Mouse (Mus musculus) cortical plate, adult 2 months (tissue): ENCODE results near the gene Rnf183.

ENCODE experiments used
- CTCF ChIP-seq: fragments of 200-500 bp; IDR thresholded peaks from 2 replicates; pipeline ENCODE4 v1.5.1; 2011; ENCODE audit warnings: mild to moderate bottlenecking, control low read depth, low read length; ENCODE audit not compliant: insufficient read depth; ENCODE audit errors: extremely low read depth
- POLR2A ChIP-seq: fragments of 200-500 bp; IDR thresholded peaks from 2 replicates; pipeline ENCODE4 v1.6.1; 2011; ENCODE audit warnings: mild to moderate bottlenecking, low read length, control low read depth; ENCODE audit not compliant: insufficient read depth; ENCODE audit errors: extremely low read depth

DNA sequence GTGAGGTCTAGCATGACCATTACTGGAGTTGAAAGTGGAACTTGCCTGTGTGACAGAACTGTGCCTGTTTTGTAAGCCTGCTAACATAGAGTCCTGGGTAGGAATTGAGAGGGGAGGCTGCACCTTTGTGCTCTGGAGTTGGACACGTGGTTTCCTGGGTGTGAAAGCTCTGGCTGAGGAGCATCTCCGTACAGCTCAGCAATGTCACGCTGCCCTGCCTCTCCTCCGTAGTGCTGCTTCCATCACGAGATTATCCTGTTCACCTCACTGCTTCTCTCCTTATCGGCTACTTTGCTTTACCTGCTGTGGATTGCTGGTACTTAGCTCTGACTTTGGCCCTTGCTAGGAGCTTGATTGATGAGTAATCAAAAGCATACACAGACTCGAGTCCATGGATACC, 51.3 kb downstream of the Rnf183 start:
- no peak for TF ChIP-seq CTCF
- TF ChIP-seq POLR2A = no peak
